Mouse (Mus musculus): ENCODE measurements at regions not wholly inside any gene's neighbourhood (a gene's known extent, or its start where the extent isn't known, plus 50 kb on each side); places are given as distances from the start of the nearest gene placed in this dataset.

DNA sequence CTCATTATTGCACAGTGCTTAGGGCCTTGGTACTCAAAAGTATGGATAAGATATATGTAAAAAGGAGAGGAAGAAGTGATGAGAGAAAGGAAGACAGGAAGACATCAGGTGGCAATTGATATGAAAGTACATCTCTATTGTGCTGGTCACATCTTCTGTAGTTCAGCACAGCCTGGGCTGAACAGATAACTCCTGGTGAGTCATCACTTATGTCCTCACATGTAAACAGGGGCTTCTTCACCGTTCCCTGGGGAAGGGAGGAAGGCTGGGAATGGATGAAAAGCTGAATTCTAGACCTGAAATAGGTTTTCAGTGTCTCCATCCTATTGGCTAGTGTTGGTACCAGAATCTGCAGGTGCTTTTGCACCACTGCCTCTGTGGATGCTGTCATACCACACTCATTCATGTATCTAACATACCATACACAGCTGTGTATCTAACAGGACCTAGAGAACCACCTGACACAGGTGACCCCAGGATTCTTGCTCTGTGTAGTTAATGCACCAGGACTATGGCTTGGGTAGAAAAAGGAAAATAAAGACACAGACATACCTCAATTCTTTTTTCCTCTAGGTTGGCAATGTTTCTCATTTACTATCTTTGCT is 234.4 kb upstream of the Zeb2 start:
- no peak overlapping the region for H3K4me3 ChIP-seq
- no peaks in the 10 kb centered on the region for H3K79me2 ChIP-seq (ENCODE audit: control insufficient read depth, insufficient read depth)
- no peak overlapping the region for H3ac ChIP-seq (ENCODE audit: control insufficient read depth, insufficient read length)
- no peaks in the 10 kb centered on the region for H3K27me3 ChIP-seq (ENCODE audit: control insufficient read depth, insufficient read depth, insufficient read length)
- no peaks in the 10 kb centered on the region for H3K36me3 ChIP-seq (ENCODE audit: control insufficient read depth, insufficient read depth)
- no peak overlapping the region for H3K4me2 ChIP-seq (ENCODE audit: low read depth)
- no peak for TF ChIP-seq CEBPB (IDR thresholded peaks at IDR 0.05; ENCODE audit: insufficient read depth, poor library complexity, severe bottlenecking)
- TF ChIP-seq MYOD1 (IDR thresholded peaks at IDR 0.05; ENCODE audit: control insufficient read depth in 1 of 3, insufficient read length in 2 of 3, low read depth in 2 of 3): no peak
- TF ChIP-seq TCF12 (IDR thresholded peaks at IDR 0.05; ENCODE audit: insufficient read depth, poor library complexity, severe bottlenecking): no peak
- TF ChIP-seq POLR2A (IDR thresholded peaks at IDR 0.05; ENCODE audit: insufficient read length, low read depth): no peak
- TF ChIP-seq MAX (IDR thresholded peaks at IDR 0.05; ENCODE audit: low read depth): no peak
- TF ChIP-seq USF1 (IDR thresholded peaks at IDR 0.05; ENCODE audit: low read depth): no peak
- no peak for TF ChIP-seq POLR2AphosphoS2 (IDR thresholded peaks at IDR 0.05; ENCODE audit: insufficient read length, low read depth)
- no peak for TF ChIP-seq TCF3 (IDR thresholded peaks at IDR 0.05; ENCODE audit: insufficient read length, low read depth)
- no peak for TF ChIP-seq REST (IDR thresholded peaks at IDR 0.05; ENCODE audit: insufficient read depth, insufficient read length)
- no peak for TF ChIP-seq E2F4 (IDR thresholded peaks at IDR 0.05; ENCODE audit: insufficient read depth)
- TF ChIP-seq MYOG (IDR thresholded peaks at IDR 0.05; ENCODE audit: control insufficient read depth in 1 of 3, insufficient read depth in 1 of 3, insufficient read length in 2 of 3, low read depth in 2 of 3): no peak
- TF ChIP-seq SRF (IDR thresholded peaks at IDR 0.05; ENCODE audit: control insufficient read depth, insufficient read length, low read depth): no peak

DNA sequence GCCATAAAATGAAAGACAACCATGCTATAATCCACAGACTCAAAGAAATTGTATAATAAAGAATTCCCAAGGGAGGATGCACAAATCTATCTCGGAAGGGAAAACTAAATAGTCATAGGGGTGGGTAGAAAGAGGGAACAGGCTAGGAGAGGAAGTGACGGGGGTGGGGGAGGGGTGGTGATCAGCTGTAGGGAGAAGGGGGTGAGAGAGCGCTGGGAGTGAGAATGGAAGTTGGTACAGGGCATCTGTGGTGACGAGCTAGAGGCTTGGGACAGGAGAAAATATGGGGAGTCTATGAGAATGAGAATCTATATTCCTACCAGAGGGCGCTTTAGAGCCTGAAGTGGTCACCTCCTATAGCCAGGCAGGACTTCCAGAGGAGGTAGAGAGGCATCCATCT is 229.2 kb upstream of the Zeb2 start:
- Histone ChIP-seq H3K4me2 (ENCODE audit: low read depth) (no peak overlapping the region), H3K36me3 (ENCODE audit: control insufficient read depth, insufficient read depth) (no peaks in the 10 kb centered on the region), H3K27me3 (ENCODE audit: control insufficient read depth, insufficient read depth, insufficient read length) (no peaks in the 10 kb centered on the region), H3K79me2 (ENCODE audit: control insufficient read depth, insufficient read depth) (no peaks in the 10 kb centered on the region), H3K4me3 (no peak overlapping the region), H3ac (ENCODE audit: control insufficient read depth, insufficient read length) (no peak overlapping the region)
- TF ChIP-seq POLR2A (IDR thresholded peaks at IDR 0.05; ENCODE audit: insufficient read length, low read depth): no peak
- no peak for TF ChIP-seq MYOD1 (IDR thresholded peaks at IDR 0.05; ENCODE audit: control insufficient read depth in 1 of 3, insufficient read length in 2 of 3, low read depth in 2 of 3)
- TF ChIP-seq MAX (IDR thresholded peaks at IDR 0.05; ENCODE audit: low read depth): no peak
- no peak for TF ChIP-seq CEBPB (IDR thresholded peaks at IDR 0.05; ENCODE audit: insufficient read depth, poor library complexity, severe bottlenecking)
- TF ChIP-seq POLR2AphosphoS2 (IDR thresholded peaks at IDR 0.05; ENCODE audit: insufficient read length, low read depth): no peak
- no peak for TF ChIP-seq TCF3 (IDR thresholded peaks at IDR 0.05; ENCODE audit: insufficient read length, low read depth)
- no peak for TF ChIP-seq E2F4 (IDR thresholded peaks at IDR 0.05; ENCODE audit: insufficient read depth)
- no peak for TF ChIP-seq TCF12 (IDR thresholded peaks at IDR 0.05; ENCODE audit: insufficient read depth, poor library complexity, severe bottlenecking)
- no peak for TF ChIP-seq MYOG (IDR thresholded peaks at IDR 0.05; ENCODE audit: control insufficient read depth in 1 of 3, insufficient read depth in 1 of 3, insufficient read length in 2 of 3, low read depth in 2 of 3)
- no peak for TF ChIP-seq REST (IDR thresholded peaks at IDR 0.05; ENCODE audit: insufficient read depth, insufficient read length)
- no peak for TF ChIP-seq SRF (IDR thresholded peaks at IDR 0.05; ENCODE audit: control insufficient read depth, insufficient read length, low read depth)
- no peak for TF ChIP-seq USF1 (IDR thresholded peaks at IDR 0.05; ENCODE audit: low read depth)

DNA sequence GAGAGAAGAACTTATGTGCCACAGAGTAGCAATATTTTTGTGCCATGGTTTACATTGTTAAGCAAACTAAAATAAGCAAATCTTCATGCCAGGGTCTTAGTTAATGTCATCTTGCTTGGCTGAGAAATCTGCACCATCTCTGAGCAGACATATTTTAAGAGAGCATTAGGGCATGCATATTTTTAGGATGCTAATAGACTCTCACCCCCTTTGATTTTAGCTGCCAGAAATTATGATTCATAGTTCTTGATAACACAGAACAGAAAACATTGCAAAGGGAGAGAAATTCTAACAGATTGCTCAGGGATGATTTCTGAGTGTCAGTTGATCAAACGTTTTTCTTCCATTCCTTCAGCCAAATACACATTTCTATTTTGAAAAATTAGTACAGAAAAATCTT is 222.7 kb upstream of the Zeb2 start:
- H3K36me3 ChIP-seq (ENCODE audit: control insufficient read depth, insufficient read depth): no peaks in the 10 kb centered on the region
- no peak overlapping the region for H3K4me2 ChIP-seq (ENCODE audit: low read depth)
- H3ac ChIP-seq (ENCODE audit: control insufficient read depth, insufficient read length): no peak overlapping the region
- H3K27me3 ChIP-seq (ENCODE audit: control insufficient read depth, insufficient read depth, insufficient read length): no peaks in the 10 kb centered on the region
- no peak overlapping the region for H3K4me3 ChIP-seq
- H3K79me2 ChIP-seq (ENCODE audit: control insufficient read depth, insufficient read depth): no peaks in the 10 kb centered on the region
- TF ChIP-seq MAX (IDR thresholded peaks at IDR 0.05; ENCODE audit: low read depth): no peak
- TF ChIP-seq POLR2AphosphoS2 (IDR thresholded peaks at IDR 0.05; ENCODE audit: insufficient read length, low read depth): no peak
- TF ChIP-seq MYOD1 (IDR thresholded peaks at IDR 0.05; ENCODE audit: control insufficient read depth in 1 of 3, insufficient read length in 2 of 3, low read depth in 2 of 3): no peak
- no peak for TF ChIP-seq REST (IDR thresholded peaks at IDR 0.05; ENCODE audit: insufficient read depth, insufficient read length)
- no peak for TF ChIP-seq MYOG (IDR thresholded peaks at IDR 0.05; ENCODE audit: control insufficient read depth in 1 of 3, insufficient read depth in 1 of 3, insufficient read length in 2 of 3, low read depth in 2 of 3)
- TF ChIP-seq TCF3 (IDR thresholded peaks at IDR 0.05; ENCODE audit: insufficient read length, low read depth): no peak
- no peak for TF ChIP-seq E2F4 (IDR thresholded peaks at IDR 0.05; ENCODE audit: insufficient read depth)
- TF ChIP-seq POLR2A (IDR thresholded peaks at IDR 0.05; ENCODE audit: insufficient read length, low read depth): no peak
- no peak for TF ChIP-seq TCF12 (IDR thresholded peaks at IDR 0.05; ENCODE audit: insufficient read depth, poor library complexity, severe bottlenecking)
- TF ChIP-seq USF1 (IDR thresholded peaks at IDR 0.05; ENCODE audit: low read depth): no peak
- TF ChIP-seq CEBPB (IDR thresholded peaks at IDR 0.05; ENCODE audit: insufficient read depth, poor library complexity, severe bottlenecking): no peak
- no peak for TF ChIP-seq SRF (IDR thresholded peaks at IDR 0.05; ENCODE audit: control insufficient read depth, insufficient read length, low read depth)

DNA sequence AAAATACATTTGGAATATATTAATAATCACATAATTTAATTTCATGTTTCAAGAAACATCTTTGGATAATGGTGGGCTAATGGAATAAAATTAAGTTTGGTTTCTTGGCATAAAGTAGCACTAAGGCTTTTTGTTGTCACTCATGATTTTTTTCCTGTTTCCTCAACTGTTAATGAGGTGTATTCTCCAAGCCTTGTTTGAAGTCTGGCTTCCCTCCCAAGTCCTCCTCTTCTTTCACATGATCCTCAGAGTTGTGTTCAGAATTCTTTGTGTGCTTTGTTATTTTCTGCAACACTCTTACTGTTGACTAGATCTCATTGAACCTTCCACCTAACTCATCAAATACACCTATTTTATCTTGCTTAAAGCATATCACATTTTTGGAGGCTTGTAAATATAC is 221.6 kb upstream of the Zeb2 start:
- no peak for TF ChIP-seq CEBPB (IDR thresholded peaks at IDR 0.05; ENCODE audit: insufficient read depth, poor library complexity, severe bottlenecking)
- TF ChIP-seq TCF12 (IDR thresholded peaks at IDR 0.05; ENCODE audit: insufficient read depth, poor library complexity, severe bottlenecking): no peak
- TF ChIP-seq POLR2A (IDR thresholded peaks at IDR 0.05; ENCODE audit: insufficient read length, low read depth): no peak
- no peak for TF ChIP-seq POLR2AphosphoS2 (IDR thresholded peaks at IDR 0.05; ENCODE audit: insufficient read length, low read depth)
- TF ChIP-seq MAX (IDR thresholded peaks at IDR 0.05; ENCODE audit: low read depth): no peak
- no peak for TF ChIP-seq REST (IDR thresholded peaks at IDR 0.05; ENCODE audit: insufficient read depth, insufficient read length)
- TF ChIP-seq USF1 (IDR thresholded peaks at IDR 0.05; ENCODE audit: low read depth): no peak
- no peak for TF ChIP-seq SRF (IDR thresholded peaks at IDR 0.05; ENCODE audit: control insufficient read depth, insufficient read length, low read depth)
- TF ChIP-seq E2F4 (IDR thresholded peaks at IDR 0.05; ENCODE audit: insufficient read depth): no peak
- no peak for TF ChIP-seq MYOD1 (IDR thresholded peaks at IDR 0.05; ENCODE audit: control insufficient read depth in 1 of 3, insufficient read length in 2 of 3, low read depth in 2 of 3)
- TF ChIP-seq MYOG (IDR thresholded peaks at IDR 0.05; ENCODE audit: control insufficient read depth in 1 of 3, insufficient read depth in 1 of 3, insufficient read length in 2 of 3, low read depth in 2 of 3): no peak
- no peak for TF ChIP-seq TCF3 (IDR thresholded peaks at IDR 0.05; ENCODE audit: insufficient read length, low read depth)
- Histone ChIP-seq H3K36me3 (ENCODE audit: control insufficient read depth, insufficient read depth) (no peaks in the 10 kb centered on the region), H3K4me3 (no peak overlapping the region), H3K79me2 (ENCODE audit: control insufficient read depth, insufficient read depth) (no peaks in the 10 kb centered on the region), H3K4me2 (ENCODE audit: low read depth) (no peak overlapping the region), H3K27me3 (ENCODE audit: control insufficient read depth, insufficient read depth, insufficient read length) (no peaks in the 10 kb centered on the region), H3ac (ENCODE audit: control insufficient read depth, insufficient read length) (no peak overlapping the region)
